Comparison of ENCODE assay signal across 8 mouse cellular contexts in the genomic region with DNA sequence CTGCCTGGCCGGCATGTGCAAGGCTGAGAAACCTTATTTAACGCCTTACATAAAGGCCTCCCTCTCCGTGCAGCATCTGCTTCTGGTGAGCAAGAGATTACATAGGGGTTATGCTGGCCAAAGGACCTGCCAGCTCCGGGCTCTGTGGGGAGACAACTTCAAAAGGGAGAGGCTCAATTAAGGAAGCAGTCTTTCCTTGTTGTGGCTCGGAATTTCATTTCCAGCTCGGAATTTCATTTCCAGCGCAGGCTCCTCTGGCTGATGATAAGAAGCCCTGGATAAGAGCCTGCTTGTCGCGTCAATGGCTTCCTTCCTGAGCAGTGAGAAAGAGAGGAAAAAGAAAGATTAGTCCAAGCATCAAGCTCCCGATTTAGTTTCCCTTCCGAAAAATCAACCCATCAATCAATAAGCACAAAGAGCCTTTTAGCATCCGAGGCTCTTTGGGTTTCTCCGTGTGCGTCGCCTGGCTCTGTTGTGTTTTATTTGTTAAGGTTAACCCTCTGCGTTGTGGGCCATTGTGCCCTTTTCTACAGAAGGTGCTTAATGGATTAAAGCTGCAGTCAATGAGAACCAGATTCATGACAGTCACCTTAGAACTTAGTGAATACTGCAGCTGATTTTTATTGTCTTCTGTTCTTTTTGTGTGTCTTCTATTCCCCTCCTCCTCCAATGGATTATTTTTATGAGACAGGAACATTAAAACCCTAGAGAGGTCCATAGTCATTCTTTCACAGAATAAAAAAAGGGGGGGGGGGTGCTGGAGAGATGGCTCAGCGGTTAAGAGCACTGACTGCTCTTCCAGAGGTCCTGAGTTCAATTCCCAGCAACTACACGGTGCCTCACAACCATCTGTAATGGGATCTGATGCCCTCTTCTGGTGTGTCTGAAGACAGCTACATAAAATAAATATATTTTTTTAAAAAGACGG.
DNase-seq lines count a peak whose midpoint lies in the region; ATAC-seq and TF ChIP-seq lines count a peak whose summit lies in the region.

No protein-coding gene starts in this region.

- TF ChIP-seq CTCF in gastrocnemius, adult 2 months (IDR thresholded peaks at IDR 0.05) = no peak

- H3K36me3 ChIP-seq in hindbrain, embryonic 14.5 days (replicated peaks; ENCODE audit: control insufficient read depth, insufficient read depth) = no peaks in the 10 kb centered on the region
- no peaks in the 10 kb centered on the region for H3K36me3 ChIP-seq in neural tube, embryonic 12.5 days

- H3K27ac ChIP-seq in gastrocnemius, adult 2 months = peak overlapping the region; percentile 48
- H3K27ac ChIP-seq in hindbrain, embryonic 14.5 days = peak overlapping the region; percentile 76
- H3K27ac ChIP-seq in neural tube, embryonic 12.5 days = no peak overlapping the region; the same call in 1 of the 2 replicates

- peak; percentile 17 for DNase-seq in right cerebral cortex, postnatal 4 days
- DNase-seq in right cerebral cortex, adult 18-20 months = no peak
- peak; percentile 35 for DNase-seq in gastrocnemius, adult 2 months
- peak; percentile 62 for DNase-seq in hindbrain, embryonic 14.5 days (ENCODE audit: low spot score)
- DNase-seq in liver = peak; percentile 4
- DNase-seq in spleen, postnatal 36 days (ENCODE audit: low spot score in 2 of 2) = no peak
- no peak for DNase-seq in urinary bladder, adult 2 months (ENCODE audit: low spot score)

- H3K4me1 ChIP-seq in hindbrain, embryonic 14.5 days (replicated peaks; ENCODE audit: control insufficient read depth, insufficient read depth, low read length) = peaks cover 10% of the 10 kb centered on the region; the same call in 1 of the 2 replicates
- peaks cover 8% of the 10 kb centered on the region; the same call in 1 of the 2 replicates for H3K4me1 ChIP-seq in neural tube, embryonic 12.5 days

- peak overlapping the region; percentile 51 for H3K9ac ChIP-seq in hindbrain, embryonic 14.5 days
- no peak overlapping the region for H3K9ac ChIP-seq in neural tube, embryonic 12.5 days

- H3K9me3 ChIP-seq in hindbrain, embryonic 14.5 days (ENCODE audit: control insufficient read depth, low read length) = no peaks in the 10 kb centered on the region
- H3K9me3 ChIP-seq in neural tube, embryonic 12.5 days = no peaks in the 10 kb centered on the region

- H3K27me3 ChIP-seq in hindbrain, embryonic 14.5 days (ENCODE audit: control insufficient read depth, insufficient read depth, low read length) = no peaks in the 10 kb centered on the region
- no peaks in the 10 kb centered on the region; the same call in 1 of the 2 replicates for H3K27me3 ChIP-seq in neural tube, embryonic 12.5 days (replicated peaks)

- intact Hi-C loops in gastrocnemius, adult 2 months (cut with DNase I) = no loop called here

- 6% methylated on average over 19 of the region's 19 CpGs for WGBS in hindbrain, embryonic 14.5 days
- 7% methylated on average over 19 of the region's 19 CpGs for WGBS in neural tube, embryonic 12.5 days

- ATAC-seq in hindbrain, embryonic 14.5 days (ENCODE audit: low FRiP score) = peak; percentile 73; the same call in 1 of the 2 replicates
- ATAC-seq in neural tube, embryonic 12.5 days (ENCODE audit: low FRiP score, low read depth) = peak; percentile 73

- peak overlapping the region; percentile 57 for H3K4me3 ChIP-seq in gastrocnemius, adult 2 months
- no peak overlapping the region for H3K4me3 ChIP-seq in hindbrain, embryonic 14.5 days (replicated peaks; ENCODE audit: low read length)
- H3K4me3 ChIP-seq in neural tube, embryonic 12.5 days = no peak overlapping the region

- peak overlapping the region; percentile 22 for H3K4me2 ChIP-seq in hindbrain, embryonic 14.5 days (replicated peaks)
- H3K4me2 ChIP-seq in neural tube, embryonic 12.5 days (replicated peaks) = peak overlapping the region; percentile 38

Comparison
In these comparisons a context has a peak if more than half of its experiments do, and no peak if none do; other contexts are left out.
1. DNase-seq: peak in right cerebral cortex, postnatal 4 days (single experiment), gastrocnemius, adult 2 months (single experiment), hindbrain, embryonic 14.5 days (single experiment) and liver (single experiment); none in right cerebral cortex, adult 18-20 months (single experiment), spleen, postnatal 36 days (0 of 2) and urinary bladder, adult 2 months (single experiment).